ENCODE assay signal across 18 mouse cellular contexts in genomic region chr11:44425006-44425405, GRCm38 (mm10). TPM values are rescaled to one million over a fixed set of nuclear protein-coding genes. Genes with fewer than 3 reads are reported as not detected.
"Had no signal": no experiment of that assay in that cellular context is flagged by ENCODE, and none has a peak within 500 bp of the region (broad histone marks: within the 10 kb centered on the region; RNA-seq: fewer than 3 reads in every experiment).

No protein-coding gene starts in this region.

- H3K9ac ChIP-seq: limb, embryonic 13.5 days; liver, embryonic 14.5 days; midbrain, embryonic 12.5 days; neural tube, embryonic 13.5 days had no signal

- H3K9me3 ChIP-seq: limb, embryonic 13.5 days; midbrain, embryonic 12.5 days; neural tube, embryonic 13.5 days had no signal

- H3K4me2 ChIP-seq: limb, embryonic 13.5 days; midbrain, embryonic 12.5 days; neural tube, embryonic 13.5 days had no signal

- H3K36me3 ChIP-seq: limb, embryonic 13.5 days; midbrain, embryonic 12.5 days; neural tube, embryonic 13.5 days had no signal

- H3K27me3 ChIP-seq: limb, embryonic 13.5 days; midbrain, embryonic 12.5 days; neural tube, embryonic 13.5 days had no signal

- H3K27ac ChIP-seq: limb, embryonic 13.5 days; liver, embryonic 14.5 days; midbrain, embryonic 12.5 days had no signal

- H3K4me3 ChIP-seq: limb, embryonic 13.5 days; midbrain, embryonic 12.5 days; neural tube, embryonic 13.5 days had no signal

- DNase-seq: kidney, postnatal 14 days; left cerebral cortex, postnatal 4 days; lung, adult 18-20 months; right cerebral cortex, postnatal 14 days; thymus, postnatal 36 days had no signal

RNA-seq across cellular contexts. Expression of gene Il12b, which starts 25.1 kb away (rescaled TPM):
- total RNA-seq: layer of hippocampus, adult 8-10 months; layer of hippocampus, postnatal 14 days; left cerebral cortex, adult 18-20 months; left cerebral cortex, postnatal 10 days; left cerebral cortex, postnatal 4 days; liver, adult 2 months; megakaryocyte-erythroid progenitor cell, adult 5-6 weeks had no signal
- polyA plus RNA-seq: liver, adult 2 months; lung, embryonic 16.5 days; midbrain, embryonic 12.5 days; midbrain, embryonic 16.5 days; neural tube, embryonic 13.5 days; stomach, embryonic 16.5 days had no signal
